Mouse (Mus musculus) lung, embryonic 15.5 days (tissue): ENCODE results near the gene Wnk2. TPM values are rescaled to one million over a fixed set of nuclear protein-coding genes. Genes with fewer than 3 reads are reported as not detected.

Experiments used
- ATAC-seq: fragments of 200-750 bp; cut with Nextera tagmentation; 2 replicates; pipeline ENCODE4 v1.8.0; 2017; ENCODE audit warnings: moderate number of reproducible peaks, borderline replicate concordance; ENCODE audit not compliant: low FRiP score, low TSS enrichment; ENCODE audit errors: extremely low read depth
- H3K27ac ChIP-seq: fragments of 300-500 bp; sonication (generic); 2 replicates; pipeline ENCODE4 v1.5.1; 2015; ENCODE audit warnings: moderate library complexity, mild to moderate bottlenecking, inconsistent platforms
- H3K27me3 ChIP-seq: fragments of 300-500 bp; sonication (generic); 2 replicates; pipeline ENCODE4 v1.6.1; 2015; ENCODE audit warnings: inconsistent platforms
- H3K36me3 ChIP-seq: fragments of 300-500 bp; sonication (generic); 2 replicates; pipeline ENCODE4 v1.6.1; 2015; ENCODE audit warnings: inconsistent platforms
- H3K4me1 ChIP-seq: fragments of 300-500 bp; sonication (generic); 2 replicates; pipeline ENCODE4 v1.6.1; 2015; ENCODE audit warnings: inconsistent platforms
- H3K4me2 ChIP-seq: fragments of 300-500 bp; sonication (generic); 2 replicates; pipeline ENCODE4 v1.6.1; 2015; ENCODE audit warnings: inconsistent platforms, mild to moderate bottlenecking, moderate library complexity
- H3K4me3 ChIP-seq: fragments of 300-500 bp; sonication (generic); 2 replicates; pipeline ENCODE4 v1.5.1; 2015; ENCODE audit warnings: mild to moderate bottlenecking, inconsistent platforms
- H3K9ac ChIP-seq: fragments of 300-500 bp; sonication (generic); 2 replicates; pipeline ENCODE4 v1.6.1; 2015; ENCODE audit warnings: inconsistent platforms
- H3K9me3 ChIP-seq: fragments of 300-500 bp; sonication (generic); 2 replicates; pipeline ENCODE4 v1.6.1; 2016; ENCODE audit warnings: inconsistent platforms
- WGBS: fragments of 180-500 bp; shearing (Covaris S2); methylation state at CpG from one replicate; pipeline ENCODE4 v1.1.7; 2015; 5-methylcytosine and 5-hydroxymethylcytosine counted together
- polyA plus RNA-seq: library from polyadenylated mRNA; unstranded; fragments of >200 nt; fragmentation: Nextera tagmentation; extraction: Ambion mirVana; gene quantifications from 2 replicates; pipeline ENCODE4 v1.2.1, GENCODE M21; 2015

The Wnk2 gene
- polyA plus RNA-seq, 1 experiment from 2014 or later = 0.81 TPM

DNA sequence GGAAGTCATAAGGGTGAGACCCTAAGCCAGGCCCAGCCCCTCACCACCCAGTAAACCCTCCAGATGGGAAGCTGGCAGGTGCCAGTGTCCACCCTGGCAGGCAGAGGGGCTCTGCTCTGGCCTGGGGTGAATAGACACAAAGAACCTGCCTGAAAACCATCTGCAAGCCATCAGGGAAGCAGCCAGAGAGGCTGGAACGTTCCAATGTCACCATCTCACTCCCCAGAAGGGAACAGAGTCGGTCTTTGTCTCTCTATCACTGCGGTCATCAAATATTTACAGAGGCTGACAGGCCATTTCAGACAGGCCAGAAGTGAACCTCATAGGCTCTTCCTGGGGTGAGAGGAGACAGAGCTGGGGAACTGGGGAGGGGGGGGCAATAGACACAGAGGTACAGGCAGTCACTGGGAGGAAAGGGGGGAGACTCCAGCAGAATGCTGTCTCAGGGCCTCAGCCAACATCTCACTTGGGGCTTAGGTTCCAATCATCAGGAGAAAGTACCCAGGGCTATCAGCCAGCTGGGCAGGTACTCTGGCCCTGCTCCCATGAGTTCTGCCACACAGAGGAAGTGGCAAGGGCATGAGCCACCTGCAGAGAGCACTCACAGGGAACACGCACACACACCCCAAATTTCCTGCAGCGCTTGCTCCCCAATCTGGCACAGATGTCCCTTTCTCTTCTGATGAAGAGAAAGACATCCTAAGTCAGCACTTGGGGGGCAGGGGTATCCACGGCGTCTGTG is 15.7 kb downstream of the Wnk2 start:
- Histone ChIP-seq H3K27ac (peak overlapping the region; percentile 17; the same call in 1 of the 2 replicates), H3K9ac (no peak overlapping the region), H3K4me3 (no peak overlapping the region), H3K36me3 (no peaks in the 10 kb centered on the region), H3K4me2 (no peak overlapping the region), H3K27me3 (no peaks in the 10 kb centered on the region), H3K9me3 (no peaks in the 10 kb centered on the region), H3K4me1 (peaks cover 22% of the 10 kb centered on the region)
- 52% methylated on average over 7 of the region's 7 CpGs for WGBS
- ATAC-seq = no peak

DNA sequence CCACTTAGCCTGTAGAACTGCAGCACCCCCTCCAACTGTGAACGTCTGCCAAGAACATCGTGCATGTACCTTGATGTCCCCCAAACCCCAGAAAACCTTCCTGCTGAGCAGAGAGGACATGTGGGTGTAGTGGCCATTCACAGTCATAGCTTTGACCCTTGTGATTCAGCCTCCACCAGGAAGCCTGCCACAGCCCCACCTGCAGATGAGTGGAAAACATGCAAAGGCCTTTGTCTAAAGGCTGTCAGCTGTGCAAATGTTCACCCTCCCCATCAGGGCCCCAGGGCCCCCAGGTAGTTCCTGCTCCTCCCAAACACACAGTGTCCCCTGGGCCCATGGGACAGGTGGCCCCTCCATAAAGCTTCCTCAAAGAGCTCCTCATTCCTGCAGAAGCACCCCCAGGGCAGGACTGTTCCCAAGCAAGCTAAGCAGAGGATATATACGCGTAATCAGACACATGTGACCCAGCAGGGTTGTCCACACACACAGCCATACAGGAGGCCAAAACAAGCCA is 16.4 kb downstream of the Wnk2 start:
- H3K9ac ChIP-seq = no peak overlapping the region
- no peak overlapping the region for H3K4me2 ChIP-seq
- H3K4me3 ChIP-seq = no peak overlapping the region
- peak overlapping the region; percentile 17; the same call in 1 of the 2 replicates for H3K27ac ChIP-seq
- no peaks in the 10 kb centered on the region for H3K9me3 ChIP-seq
- WGBS = 70% methylated on average over 4 of the region's 4 CpGs
- no peaks in the 10 kb centered on the region for H3K36me3 ChIP-seq
- ATAC-seq = no peak
- H3K4me1 ChIP-seq = peaks cover 22% of the 10 kb centered on the region
- H3K27me3 ChIP-seq = no peaks in the 10 kb centered on the region

DNA sequence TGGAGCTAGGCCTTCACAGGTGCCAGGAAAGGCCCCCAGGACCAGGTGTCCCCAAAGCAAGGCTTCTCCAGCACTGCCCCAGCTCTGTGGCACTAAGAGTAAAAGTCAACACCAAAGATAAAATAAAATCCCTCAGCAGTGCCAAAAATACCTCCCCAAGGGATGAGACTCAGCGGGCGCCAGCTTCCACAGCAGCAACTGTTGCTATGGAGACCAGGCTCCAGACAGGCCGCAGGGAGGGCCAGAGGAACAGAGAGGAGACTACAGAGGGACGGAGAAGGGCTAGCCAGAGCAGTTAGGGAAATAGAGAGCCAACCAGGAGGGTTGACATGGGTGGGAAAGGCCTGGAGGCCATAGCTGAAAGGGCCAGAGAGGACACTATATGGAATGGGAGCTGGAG is 18.0 kb downstream of the Wnk2 start:
- Histone ChIP-seq H3K27ac (no peak overlapping the region), H3K4me2 (no peak overlapping the region), H3K4me3 (no peak overlapping the region), H3K36me3 (no peaks in the 10 kb centered on the region), H3K9me3 (no peaks in the 10 kb centered on the region), H3K27me3 (no peaks in the 10 kb centered on the region), H3K9ac (no peak overlapping the region), H3K4me1 (peaks cover 22% of the 10 kb centered on the region)
- ATAC-seq = 0 out of 2 replicates have a peak, but pooled peaks have one; percentile 48
- 24% methylated on average over 4 of the region's 4 CpGs for WGBS

DNA sequence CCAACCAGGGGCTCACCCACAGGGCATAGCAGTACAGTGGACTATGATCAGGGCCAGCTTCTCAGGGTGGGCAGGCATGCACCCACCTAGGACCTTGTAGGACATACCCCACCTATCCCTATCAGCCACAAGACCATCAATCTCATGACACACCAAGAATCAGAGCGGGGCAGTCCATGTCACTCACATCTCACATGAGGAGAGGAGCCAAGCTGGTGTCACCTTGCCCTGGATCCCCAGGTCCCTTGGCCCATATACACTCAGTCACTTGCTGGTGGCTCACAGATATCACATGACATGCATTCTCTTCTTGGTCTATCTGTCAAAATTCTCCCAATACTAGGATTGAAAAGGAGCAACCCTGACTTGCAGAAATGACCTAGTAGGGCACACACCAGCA is 18.7 kb downstream of the Wnk2 start:
- Histone ChIP-seq H3K27ac (no peak overlapping the region), H3K9ac (no peak overlapping the region), H3K9me3 (no peaks in the 10 kb centered on the region), H3K4me2 (no peak overlapping the region), H3K36me3 (no peaks in the 10 kb centered on the region), H3K4me3 (no peak overlapping the region), H3K27me3 (no peaks in the 10 kb centered on the region), H3K4me1 (peaks cover 22% of the 10 kb centered on the region)
- no peak for ATAC-seq
- 86% methylated on average over 1 of the region's 1 CpGs for WGBS

DNA sequence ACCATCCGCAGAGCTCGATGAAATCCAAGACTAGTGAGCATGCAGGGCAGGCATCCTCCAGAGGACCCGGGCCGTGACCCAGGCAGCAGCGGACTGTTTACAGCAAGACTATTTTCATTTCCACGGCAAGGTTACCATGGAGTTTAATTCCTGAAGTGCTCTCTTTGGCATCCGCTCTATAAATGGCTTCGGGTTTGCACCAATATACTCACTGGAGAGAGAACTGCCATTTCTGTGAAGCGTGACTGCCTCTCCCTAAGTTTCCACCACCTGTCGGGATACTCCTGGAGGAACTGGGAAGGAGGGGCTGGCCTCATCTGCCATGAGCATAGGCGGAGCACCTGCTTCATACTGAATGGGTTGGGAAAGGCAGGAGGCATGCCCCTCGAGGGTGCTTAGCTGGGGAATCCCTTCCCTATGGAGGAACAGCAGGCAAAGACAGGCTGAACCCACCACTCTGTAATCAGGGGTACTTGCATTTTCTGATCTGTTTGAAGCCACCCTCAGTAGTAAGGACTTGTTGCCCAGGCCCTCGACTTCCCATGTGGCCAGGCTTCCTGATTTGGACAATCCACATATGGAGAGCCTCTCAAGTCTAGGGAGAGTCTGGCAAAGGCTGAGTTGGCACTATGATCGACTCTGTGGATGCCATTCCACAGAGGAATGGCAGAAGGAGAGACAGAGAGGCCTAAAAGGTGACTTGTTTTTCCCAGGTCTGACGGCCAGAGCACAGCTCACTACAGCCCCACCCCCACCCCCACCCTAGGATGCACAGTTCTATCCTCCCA is 19.8 kb downstream of the Wnk2 start:
- Histone ChIP-seq H3K9me3 (no peaks in the 10 kb centered on the region), H3K9ac (no peak overlapping the region), H3K4me1 (peaks cover 22% of the 10 kb centered on the region), H3K27me3 (no peaks in the 10 kb centered on the region), H3K4me3 (no peak overlapping the region), H3K27ac (no peak overlapping the region), H3K4me2 (no peak overlapping the region; the same call in 1 of the 2 replicates), H3K36me3 (no peaks in the 10 kb centered on the region)
- 41% methylated on average over 15 of the region's 15 CpGs for WGBS
- ATAC-seq = no peak

DNA sequence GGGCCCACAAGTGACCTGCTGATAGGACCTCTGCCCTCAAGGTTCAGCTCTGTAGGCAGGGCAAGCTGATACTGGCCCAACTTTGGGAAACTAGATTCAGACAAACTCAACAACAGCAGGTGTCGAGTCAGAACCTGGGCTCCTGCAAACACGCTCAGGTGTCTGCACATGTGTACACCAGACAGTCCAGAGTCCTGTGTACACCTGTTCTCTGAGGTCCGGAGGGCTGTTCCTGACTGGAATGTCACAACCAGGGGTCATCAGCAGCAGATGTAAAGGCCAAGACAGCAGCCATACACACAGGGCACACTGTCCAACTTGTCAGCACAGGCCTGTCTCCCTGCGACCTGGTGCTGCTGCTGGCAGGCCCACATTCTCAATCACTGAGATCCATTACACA is 25.7 kb downstream of the Wnk2 start:
- H3K4me3 ChIP-seq = no peak overlapping the region
- H3K36me3 ChIP-seq = no peaks in the 10 kb centered on the region
- H3K27ac ChIP-seq = no peak overlapping the region
- H3K9me3 ChIP-seq = no peaks in the 10 kb centered on the region
- WGBS = 69% methylated on average over 4 of the region's 4 CpGs
- H3K9ac ChIP-seq = no peak overlapping the region
- ATAC-seq = no peak
- H3K4me1 ChIP-seq = 0 out of 2 replicates have a peak, but pooled peaks cover 5% of the 10 kb centered on the region
- no peak overlapping the region for H3K4me2 ChIP-seq
- no peaks in the 10 kb centered on the region for H3K27me3 ChIP-seq

DNA sequence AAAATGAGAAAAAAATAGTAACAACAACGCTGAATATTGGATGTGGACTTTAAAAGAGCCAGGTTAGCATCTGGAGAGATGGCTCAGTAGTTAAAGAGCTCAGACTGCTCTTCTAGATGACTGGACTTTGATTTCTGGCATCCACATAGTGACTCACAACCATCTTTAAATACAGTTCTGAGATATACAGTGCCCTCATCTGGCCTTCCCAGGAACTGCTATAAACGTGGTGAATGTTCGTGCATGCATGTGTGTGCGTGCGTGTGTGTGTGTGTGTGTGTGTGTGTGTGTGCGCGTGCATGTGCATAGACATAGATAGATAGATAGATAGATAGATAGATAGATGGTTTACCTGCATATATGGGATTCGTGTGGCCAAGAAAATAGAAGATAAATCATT is 30.3 kb downstream of the Wnk2 start:
- Histone ChIP-seq H3K4me2 (no peak overlapping the region), H3K4me3 (no peak overlapping the region), H3K27ac (no peak overlapping the region), H3K9me3 (no peaks in the 10 kb centered on the region), H3K27me3 (no peaks in the 10 kb centered on the region), H3K36me3 (no peaks in the 10 kb centered on the region), H3K9ac (no peak overlapping the region), H3K4me1 (0 out of 2 replicates have a peak, but pooled peaks cover 5% of the 10 kb centered on the region)
- WGBS = 84% methylated on average over 8 of the region's 8 CpGs
- no peak for ATAC-seq

DNA sequence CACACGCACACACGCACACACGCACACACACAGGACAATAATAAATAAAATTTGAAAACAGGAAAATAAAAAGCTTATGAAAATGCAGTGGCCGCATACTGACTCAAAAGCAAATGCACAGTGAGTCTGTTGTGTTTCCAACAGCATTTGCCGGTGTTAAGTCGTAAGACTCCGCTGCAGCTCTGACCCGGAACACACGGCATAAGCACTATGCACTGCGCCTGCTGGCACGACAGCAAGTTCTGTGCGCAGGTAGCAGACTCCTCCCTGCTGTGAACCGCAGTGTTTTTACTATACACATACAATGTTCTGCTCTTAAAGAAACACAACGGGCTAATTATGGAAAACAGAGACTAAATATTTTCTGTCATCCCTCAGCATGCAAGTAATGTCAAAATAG is 32.9 kb downstream of the Wnk2 start:
- H3K4me3 ChIP-seq = no peak overlapping the region
- no peaks in the 10 kb centered on the region for H3K36me3 ChIP-seq
- no peaks in the 10 kb centered on the region for H3K9me3 ChIP-seq
- no peak overlapping the region for H3K4me2 ChIP-seq
- ATAC-seq = no peak
- H3K27ac ChIP-seq = no peak overlapping the region
- no peaks in the 10 kb centered on the region for H3K27me3 ChIP-seq
- H3K9ac ChIP-seq = no peak overlapping the region
- 83% methylated on average over 14 of the region's 14 CpGs for WGBS
- H3K4me1 ChIP-seq = 0 out of 2 replicates have a peak, but pooled peaks cover 5% of the 10 kb centered on the region

DNA sequence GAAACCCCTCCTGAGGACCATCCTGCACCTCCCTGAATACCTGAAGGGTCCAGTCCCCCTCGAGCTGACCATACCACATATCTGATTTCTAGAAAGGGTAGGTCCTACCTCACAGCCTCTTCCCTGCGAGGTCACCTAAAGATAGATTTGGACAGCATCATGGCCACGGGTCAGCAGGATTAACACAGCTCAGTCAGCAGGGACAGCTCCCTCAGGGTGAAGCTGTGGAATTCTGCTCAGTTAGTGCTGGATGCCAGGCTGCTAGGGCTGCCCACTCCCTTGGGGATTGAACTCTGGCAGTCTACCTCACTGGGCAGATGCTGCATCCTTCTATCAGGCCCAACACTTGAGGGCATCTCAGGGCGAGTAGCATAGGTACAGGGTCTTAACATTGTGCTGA is 33.7 kb downstream of the Wnk2 start:
- H3K4me3 ChIP-seq = no peak overlapping the region
- no peaks in the 10 kb centered on the region for H3K27me3 ChIP-seq
- H3K4me1 ChIP-seq = no peaks in the 10 kb centered on the region
- 62% methylated on average over 4 of the region's 4 CpGs for WGBS
- no peak overlapping the region for H3K27ac ChIP-seq
- no peaks in the 10 kb centered on the region for H3K9me3 ChIP-seq
- no peak overlapping the region for H3K4me2 ChIP-seq
- ATAC-seq = no peak
- no peaks in the 10 kb centered on the region for H3K36me3 ChIP-seq
- H3K9ac ChIP-seq = no peak overlapping the region

DNA sequence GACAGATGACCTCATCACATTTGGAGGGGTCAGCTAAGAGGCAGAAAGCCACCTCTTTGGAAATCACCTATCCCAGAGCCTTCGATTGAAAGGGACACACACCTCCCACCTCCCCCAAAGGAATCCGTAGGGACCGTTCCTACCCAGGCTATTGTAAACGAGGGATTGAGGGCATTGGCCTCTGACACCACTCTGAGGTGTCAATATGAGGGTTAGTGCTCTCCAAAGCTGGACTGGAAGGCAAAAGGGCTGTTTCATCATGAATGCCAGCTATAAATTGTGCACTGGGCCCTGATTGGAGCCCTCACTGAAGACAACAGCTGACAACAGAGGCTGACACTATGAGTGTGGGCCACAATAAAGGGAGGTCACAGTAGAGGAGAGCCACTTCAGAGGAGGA is 34.5 kb downstream of the Wnk2 start:
- H3K4me1 ChIP-seq = no peaks in the 10 kb centered on the region
- no peak overlapping the region for H3K9ac ChIP-seq
- no peaks in the 10 kb centered on the region for H3K27me3 ChIP-seq
- no peak overlapping the region for H3K4me2 ChIP-seq
- no peaks in the 10 kb centered on the region for H3K36me3 ChIP-seq
- no peak for ATAC-seq
- H3K4me3 ChIP-seq = no peak overlapping the region
- 45% methylated on average over 4 of the region's 4 CpGs for WGBS
- H3K9me3 ChIP-seq = no peaks in the 10 kb centered on the region
- no peak overlapping the region for H3K27ac ChIP-seq

DNA sequence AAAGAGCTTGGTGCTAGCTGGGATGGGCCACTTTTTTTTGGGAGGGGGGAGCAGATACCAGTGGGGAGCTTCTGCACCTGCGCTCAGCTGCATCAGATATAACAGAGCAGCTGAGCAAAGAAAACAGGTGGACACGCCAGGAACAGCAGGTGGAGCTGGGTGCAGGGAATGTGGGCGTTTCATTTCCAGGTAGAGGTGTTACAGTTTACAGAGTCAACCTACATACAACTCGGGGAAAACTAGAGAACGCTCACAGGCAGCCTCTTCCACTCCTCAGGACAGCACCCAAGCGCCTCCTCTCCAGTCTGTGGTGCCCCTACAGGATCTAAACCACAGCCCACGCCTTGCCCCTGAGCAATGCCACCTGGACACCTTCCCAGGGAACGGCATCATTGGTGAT is 35.2 kb downstream of the Wnk2 start:
- no peak overlapping the region for H3K4me2 ChIP-seq
- no peaks in the 10 kb centered on the region for H3K36me3 ChIP-seq
- WGBS = 63% methylated on average over 8 of the region's 8 CpGs
- H3K27ac ChIP-seq = no peak overlapping the region
- H3K4me1 ChIP-seq = no peaks in the 10 kb centered on the region
- no peak for ATAC-seq
- no peaks in the 10 kb centered on the region for H3K9me3 ChIP-seq
- no peak overlapping the region for H3K4me3 ChIP-seq
- H3K27me3 ChIP-seq = no peaks in the 10 kb centered on the region
- no peak overlapping the region for H3K9ac ChIP-seq

DNA sequence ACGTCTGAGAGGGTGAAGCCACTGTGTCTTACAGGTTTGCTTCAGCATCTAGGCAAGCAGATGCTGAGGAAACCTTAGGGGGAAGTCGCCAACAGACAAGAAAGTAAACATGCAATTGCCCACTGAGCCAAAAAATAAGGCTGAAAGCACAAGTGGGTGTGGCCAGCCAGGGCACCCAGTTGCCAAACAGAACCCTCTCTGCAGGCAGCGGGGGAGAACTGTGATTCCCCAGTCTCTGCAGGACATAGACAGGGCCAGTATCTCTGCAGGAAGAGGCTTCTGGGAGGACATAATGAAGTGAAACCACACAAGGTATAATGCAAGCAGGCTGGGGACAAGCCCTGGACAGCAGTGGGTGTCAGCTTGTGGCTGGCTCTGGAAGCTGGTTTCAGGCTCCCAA is 38.1 kb downstream of the Wnk2 start:
- H3K27me3 ChIP-seq = no peaks in the 10 kb centered on the region
- H3K4me1 ChIP-seq = 0 out of 2 replicates have a peak, but pooled peaks cover 2% of the 10 kb centered on the region
- no peak overlapping the region for H3K4me3 ChIP-seq
- no peak overlapping the region for H3K9ac ChIP-seq
- WGBS = 57% methylated on average over 3 of the region's 3 CpGs
- no peaks in the 10 kb centered on the region for H3K36me3 ChIP-seq
- no peak for ATAC-seq
- no peak overlapping the region for H3K4me2 ChIP-seq
- H3K27ac ChIP-seq = no peak overlapping the region
- no peaks in the 10 kb centered on the region for H3K9me3 ChIP-seq
